In genomic region chr13:46360495-46361120, GRCm38 (mm10) we compare ENCODE assay signal across 17 mouse cellular contexts. TPM values are rescaled to one million over a fixed set of nuclear protein-coding genes. Genes with fewer than 3 reads are reported as not detected.
A peak's percentile ranks its signal among the peaks of the same experiment; 100 is the strongest.
DNase-seq lines count a peak whose midpoint lies in the region; ATAC-seq and TF ChIP-seq lines count a peak whose summit lies in the region.
"Had no signal": no experiment of that assay in that cellular context is flagged by ENCODE, and none has a peak within 500 bp of the region (broad histone marks: within the 10 kb centered on the region; RNA-seq: fewer than 3 reads in every experiment).

No protein-coding gene starts in this region.

- no peak for TF ChIP-seq CTCF in liver, postnatal 0 days (IDR thresholded peaks at IDR 0.05; ENCODE audit: low read depth)
- no peak for TF ChIP-seq CTCF in midbrain, postnatal 0 days (IDR thresholded peaks at IDR 0.05)

- DNase-seq in liver, postnatal 0 days = peak; percentile 15
- DNase-seq in liver, embryonic 11.5 days (ENCODE audit: low spot score) = no peak
- peak; percentile 74 for DNase-seq in CD4-positive, CD25-positive, alpha-beta regulatory T cell, adult 2 months (ENCODE audit: low read depth, low spot score)
- peak; percentile 33 for DNase-seq in c-Kit-positive CD71-negative TER-119-negative erythroid progenitor cells, embryonic 14.5 days (ENCODE audit: low read depth)
- no peak for DNase-seq in midbrain, postnatal 0 days (ENCODE audit: low spot score)
- DNase-seq in urinary bladder, postnatal 36 days (ENCODE audit: low spot score in 2 of 2) = no peak
- no peak for DNase-seq in frontal cortex, postnatal 36 days (ENCODE audit: low spot score in 2 of 2)
- no peak for DNase-seq in right cerebral cortex, postnatal 14 days
- DNase-seq: heart, adult 2 months; heart, postnatal 10 days; right cerebral cortex, postnatal 4 days had no signal

- no peaks in the 10 kb centered on the region for H3K27me3 ChIP-seq in liver, postnatal 0 days (ENCODE audit: insufficient read depth, low read length)
- no peaks in the 10 kb centered on the region for H3K27me3 ChIP-seq in liver, embryonic 11.5 days (replicated peaks; ENCODE audit: control insufficient read depth, insufficient read depth, low read length)
- no peaks in the 10 kb centered on the region for H3K27me3 ChIP-seq in midbrain, postnatal 0 days (ENCODE audit: insufficient read depth, low read length)
- H3K27me3 ChIP-seq: embryonic facial prominence, embryonic 15.5 days; forebrain, embryonic 13.5 days; stomach, embryonic 15.5 days had no signal

- ATAC-seq in liver, postnatal 0 days = no peak
- ATAC-seq in liver, embryonic 11.5 days (replicated peaks; ENCODE audit: low FRiP score) = no peak
- no peak for ATAC-seq in midbrain, postnatal 0 days (ENCODE audit: low FRiP score)
- ATAC-seq: forebrain, embryonic 13.5 days had no signal

- 25% methylated on average over 12 of the region's 12 CpGs for WGBS in liver, postnatal 0 days (ENCODE audit: insufficient replicate concordance)
- 40% methylated on average over 12 of the region's 12 CpGs for WGBS in liver, embryonic 11.5 days
- WGBS in midbrain, postnatal 0 days = 62% methylated on average over 12 of the region's 12 CpGs

- no peak overlapping the region for H3K4me3 ChIP-seq in liver, postnatal 0 days (ENCODE audit: low read depth, low read length)
- H3K4me3 ChIP-seq in liver, embryonic 11.5 days (ENCODE audit: low read depth, low read length) = no peak overlapping the region
- H3K4me3 ChIP-seq in midbrain, postnatal 0 days (ENCODE audit: low read depth, low read length) = no peak overlapping the region
- H3K4me3 ChIP-seq: embryonic facial prominence, embryonic 15.5 days; forebrain, embryonic 13.5 days; heart, adult 2 months; myocyte; stomach, embryonic 15.5 days had no signal

- H3K4me1 ChIP-seq in liver, postnatal 0 days (ENCODE audit: insufficient read depth) = no peaks in the 10 kb centered on the region
- H3K4me1 ChIP-seq in liver, embryonic 11.5 days (replicated peaks; ENCODE audit: control insufficient read depth, insufficient read depth, low read length) = no peaks in the 10 kb centered on the region
- H3K4me1 ChIP-seq in midbrain, postnatal 0 days (ENCODE audit: insufficient read depth, low read length) = no peaks in the 10 kb centered on the region
- H3K4me1 ChIP-seq: embryonic facial prominence, embryonic 15.5 days; stomach, embryonic 15.5 days had no signal

- H3K27ac ChIP-seq in liver, postnatal 0 days (ENCODE audit: low read depth) = no peak overlapping the region
- no peak overlapping the region for H3K27ac ChIP-seq in liver, embryonic 11.5 days (ENCODE audit: low read depth, low read length)
- H3K27ac ChIP-seq in midbrain, postnatal 0 days (ENCODE audit: low read depth, low read length) = peak overlapping the region; percentile 21; the same call in 1 of the 2 replicates
- H3K27ac ChIP-seq: embryonic facial prominence, embryonic 15.5 days; forebrain, embryonic 13.5 days; heart, adult 2 months; kidney, postnatal 0 days; stomach, embryonic 15.5 days had no signal

- no peak overlapping the region for H3K9ac ChIP-seq in liver, postnatal 0 days (replicated peaks)
- no peak overlapping the region for H3K9ac ChIP-seq in liver, embryonic 11.5 days (ENCODE audit: low read depth, low read length)
- H3K9ac ChIP-seq in midbrain, postnatal 0 days (replicated peaks; ENCODE audit: low read length, poor library complexity, severe bottlenecking) = no peak overlapping the region
- H3K9ac ChIP-seq: embryonic facial prominence, embryonic 15.5 days; forebrain, embryonic 13.5 days; stomach, embryonic 15.5 days had no signal

- H3K4me2 ChIP-seq in liver, postnatal 0 days (ENCODE audit: low read depth, low read length) = no peak overlapping the region
- H3K4me2 ChIP-seq in liver, embryonic 11.5 days = no peak overlapping the region
- no peak overlapping the region for H3K4me2 ChIP-seq in midbrain, postnatal 0 days (ENCODE audit: low read depth, low read length, poor library complexity, severe bottlenecking)
- H3K4me2 ChIP-seq: embryonic facial prominence, embryonic 15.5 days; forebrain, embryonic 13.5 days; stomach, embryonic 15.5 days had no signal

- TF ChIP-seq EP300 in liver, postnatal 0 days (IDR thresholded peaks at IDR 0.05; ENCODE audit: low read depth) = no peak

- H3K36me3 ChIP-seq in liver, postnatal 0 days (replicated peaks; ENCODE audit: insufficient read depth, low read length) = no peaks in the 10 kb centered on the region
- H3K36me3 ChIP-seq in liver, embryonic 11.5 days (ENCODE audit: control insufficient read depth, insufficient read depth, low read length) = no peaks in the 10 kb centered on the region
- no peaks in the 10 kb centered on the region for H3K36me3 ChIP-seq in midbrain, postnatal 0 days (ENCODE audit: insufficient read depth, low read length)
- H3K36me3 ChIP-seq: embryonic facial prominence, embryonic 15.5 days; stomach, embryonic 15.5 days had no signal

- H3K9me3 ChIP-seq in liver, postnatal 0 days (ENCODE audit: low read length) = no peaks in the 10 kb centered on the region
- no peaks in the 10 kb centered on the region for H3K9me3 ChIP-seq in liver, embryonic 11.5 days (ENCODE audit: control insufficient read depth, low read length)
- no peaks in the 10 kb centered on the region for H3K9me3 ChIP-seq in midbrain, postnatal 0 days (ENCODE audit: low read length)
- H3K9me3 ChIP-seq: embryonic facial prominence, embryonic 15.5 days; forebrain, embryonic 13.5 days; stomach, embryonic 15.5 days had no signal

RNA-seq across cellular contexts. Expression of gene Rbm24, which starts 57.6 kb away (rescaled TPM):
- polyA plus RNA-seq in liver, postnatal 0 days (2015; fragmentation: Nextera tagmentation; extraction: Ambion mirVana) = 0.11 and 0.71 TPM in 2 replicates
- polyA plus RNA-seq in liver, embryonic 11.5 days (2014; fragmentation: Nextera tagmentation; extraction: Ambion mirVana) = 0.52 and 1.1 TPM in 2 replicates
- 10.7 and 20.1 TPM in 2 replicates for total RNA-seq in midbrain, postnatal 0 days (2014; rRNA removed)
- polyA plus RNA-seq in midbrain, postnatal 0 days (2015; fragmentation: Nextera tagmentation; extraction: Ambion mirVana) = 3.7 and 4.0 TPM in 2 replicates
- polyA plus RNA-seq: liver, adult 2 months had no signal

Comparison
In these comparisons a context has a peak if more than half of its experiments do, and no peak if none do; other contexts are left out.
1. DNase-seq: peak in liver, postnatal 0 days (single experiment), CD4-positive, CD25-positive, alpha-beta regulatory T cell, adult 2 months (single experiment) and c-Kit-positive CD71-negative TER-119-negative erythroid progenitor cells, embryonic 14.5 days (single experiment); none in liver, embryonic 11.5 days (single experiment), midbrain, postnatal 0 days (single experiment), urinary bladder, postnatal 36 days (0 of 2), frontal cortex, postnatal 36 days (0 of 2) and right cerebral cortex, postnatal 14 days (single experiment).